Mouse (Mus musculus) MEL-GATA-1-ER (cell line): Measurements from ENCODE around the gene Has1.
A peak's percentile ranks its signal among the peaks of the same experiment; 100 is the strongest.
"Not testable (repeated sequence)": the region's sequence is repeated elsewhere in the genome, so short reads cannot be mapped to it uniquely, and the experiment has no call there.

Experiments used
- DNase-seq: peaks from one replicate; pipeline ENCODE4 v3.0.0-alpha.2; 2012; ENCODE audit warnings: low read depth; ENCODE audit errors: extremely low read depth

The Has1 gene

DNA sequence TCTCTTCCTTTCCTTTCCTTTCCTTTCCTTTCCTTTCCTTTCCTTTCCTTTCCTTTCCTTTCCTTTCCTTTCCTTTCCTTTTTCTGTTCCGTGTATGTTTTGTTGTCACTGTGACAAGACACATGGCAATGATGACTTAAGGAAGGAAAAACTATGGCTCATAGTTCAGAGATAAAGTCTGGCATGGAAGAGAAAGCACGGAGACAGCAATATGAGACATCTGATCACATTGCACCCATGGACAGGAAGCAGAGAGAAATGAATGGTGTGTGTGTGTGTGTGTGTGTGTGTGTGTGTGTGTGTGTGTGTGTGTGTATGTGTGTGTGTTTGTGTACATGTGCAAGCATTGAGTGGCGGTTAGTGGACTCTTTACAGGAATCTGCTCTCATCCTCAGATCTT lies 10.4 kb downstream of the Has1 start:
- not testable (repeated sequence) for DNase-seq

DNA sequence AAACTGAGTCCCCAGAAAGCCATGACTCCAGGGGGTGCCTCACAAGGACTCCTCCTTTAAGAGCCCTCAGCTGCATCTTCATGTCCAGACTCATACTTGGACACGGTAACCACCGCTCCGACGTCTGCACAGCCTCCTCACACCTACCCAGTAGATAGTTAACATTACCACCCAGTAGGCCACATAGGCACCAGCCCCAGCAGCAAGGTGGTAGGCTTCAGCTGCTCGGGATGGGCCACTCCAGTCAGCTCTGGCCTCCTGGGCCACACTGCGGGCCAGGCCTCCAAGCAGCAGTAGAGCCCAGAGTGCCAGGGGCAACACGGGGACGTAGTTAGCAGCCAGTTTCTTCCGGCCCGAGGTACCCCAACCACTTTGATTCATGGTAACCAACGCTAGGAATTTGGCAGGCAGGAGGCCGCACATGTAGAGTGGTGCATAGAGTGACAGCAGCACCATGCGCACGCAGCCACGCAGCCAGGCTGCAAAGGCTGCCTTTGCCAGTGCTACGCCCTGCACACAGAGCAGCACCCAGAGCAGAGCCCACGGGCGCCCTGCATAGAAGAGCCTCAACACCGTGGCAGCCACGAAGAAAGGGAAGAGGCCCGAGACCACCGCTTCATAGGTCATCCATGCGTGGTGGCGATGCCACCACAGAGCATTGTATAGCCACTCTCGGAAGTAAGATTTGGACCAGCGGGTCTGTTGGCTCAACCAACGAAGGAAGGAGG lies 11.3 kb downstream of the Has1 start:
- no peak for DNase-seq

DNA sequence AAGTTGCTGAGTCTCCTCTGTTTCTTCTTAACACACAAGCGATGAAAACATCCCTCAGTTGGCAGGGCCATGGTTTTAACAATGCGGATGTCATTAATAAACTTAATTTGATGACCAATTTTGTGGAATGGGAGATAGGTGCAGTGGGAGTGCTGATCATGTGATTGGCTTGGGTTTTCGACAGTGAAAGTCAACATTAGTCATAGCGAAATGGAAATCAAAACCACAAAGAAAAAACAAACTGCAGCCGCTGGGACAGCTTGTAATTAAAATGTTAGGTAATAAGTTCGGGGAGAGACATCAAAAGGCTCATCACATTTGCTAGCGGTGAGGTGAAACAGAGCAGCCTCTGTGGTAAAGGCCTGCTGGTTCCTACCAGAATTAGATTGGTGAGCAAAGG lies 14.2 kb downstream of the Has1 start:
- DNase-seq = no peak

DNA sequence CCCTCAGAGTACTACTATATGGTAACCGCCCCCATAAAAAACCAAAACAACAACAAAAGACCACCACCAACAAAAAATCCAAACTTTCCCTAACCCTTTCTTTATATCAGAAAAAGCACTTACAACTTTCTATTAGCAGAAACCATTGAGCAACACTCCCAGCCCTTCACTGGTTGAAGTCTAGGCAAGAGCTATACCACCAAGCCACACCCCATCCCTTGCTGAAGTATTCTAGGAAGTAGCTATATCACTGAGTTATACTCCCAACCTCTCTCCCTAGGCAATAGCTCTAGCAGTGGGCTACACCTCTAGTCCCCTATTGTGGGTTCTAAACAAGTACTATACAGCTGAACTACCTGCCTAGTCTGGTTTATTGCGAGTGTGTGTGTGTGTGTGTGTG lies 15.7 kb downstream of the Has1 start:
- no peak for DNase-seq

DNA sequence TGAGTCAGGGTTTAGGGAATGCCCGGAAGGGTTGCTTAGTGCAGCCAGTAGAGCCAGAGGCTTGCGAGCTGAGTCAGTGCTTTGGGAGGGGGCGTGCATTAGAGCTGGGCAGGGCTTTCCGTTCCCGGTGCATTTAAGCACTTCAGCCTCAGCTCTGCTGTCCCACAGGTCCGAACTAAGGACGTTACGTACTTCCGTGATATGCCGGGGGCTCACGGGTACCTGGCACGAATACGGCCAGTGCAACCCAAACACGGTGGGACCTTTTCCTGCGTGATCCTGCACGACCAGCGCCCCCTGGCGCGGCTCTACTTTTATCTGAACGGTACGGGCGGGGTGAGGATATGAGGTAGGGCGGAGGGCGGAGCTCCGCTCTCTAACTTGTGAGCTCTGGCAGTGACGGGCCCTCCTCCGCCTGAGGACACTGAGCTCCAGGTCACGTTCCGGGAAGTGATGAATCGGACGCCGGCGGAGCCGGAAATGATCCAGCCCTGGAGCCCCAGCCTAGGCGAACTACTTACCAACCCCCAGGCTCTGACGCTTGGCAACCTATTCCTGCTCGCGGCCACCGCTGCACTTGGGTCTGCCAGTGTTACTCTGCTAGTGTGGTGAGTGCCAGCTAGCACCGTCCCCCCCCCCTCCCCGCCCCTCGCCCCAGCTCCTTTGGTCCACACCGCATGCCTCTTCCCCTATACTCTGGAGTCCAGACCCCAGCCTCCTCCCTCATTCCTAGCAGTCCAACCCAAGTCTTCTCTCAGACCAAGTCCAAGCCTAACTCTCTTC lies 16.9 kb downstream of the Has1 start:
- DNase-seq = peak; percentile 87

DNA sequence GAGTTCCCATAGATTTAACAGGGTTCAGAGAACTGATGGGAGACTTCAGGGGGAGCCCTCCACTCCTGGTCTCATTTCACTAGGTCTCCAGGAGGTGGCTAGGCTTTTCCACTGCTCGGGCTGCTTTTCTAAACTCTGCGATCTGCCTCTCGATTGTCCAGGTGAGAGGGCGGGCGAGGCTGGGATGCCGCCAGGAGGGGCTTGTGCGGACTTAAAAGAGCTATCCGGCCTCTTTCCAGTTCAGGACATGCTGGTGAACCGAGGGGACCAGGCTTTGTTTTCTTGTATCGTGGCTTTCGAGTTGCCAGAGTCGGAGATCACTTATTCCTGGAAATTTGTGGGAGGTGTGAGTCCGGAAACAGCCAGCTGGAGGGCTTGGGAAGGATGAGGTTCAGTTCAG lies 17.6 kb downstream of the Has1 start:
- DNase-seq = no peak

DNA sequence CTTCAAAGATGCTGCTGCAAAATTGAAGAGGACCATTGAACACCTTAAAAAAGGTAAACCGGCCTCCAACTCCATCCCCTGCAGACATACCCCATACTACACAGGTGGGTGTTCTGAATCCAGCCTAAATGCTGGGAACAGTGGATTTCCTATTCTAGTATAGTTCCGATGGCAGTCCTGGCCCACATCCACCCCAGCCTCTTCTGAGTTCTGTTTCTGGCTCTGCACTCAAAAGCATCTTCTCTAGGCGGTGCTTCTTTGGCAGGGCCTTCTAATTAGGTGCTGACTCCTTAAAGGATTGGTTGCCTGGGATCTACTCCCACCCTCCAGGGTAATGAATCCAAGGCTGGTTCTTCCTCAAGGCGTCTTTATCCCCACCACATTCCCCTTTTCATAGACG lies 18.9 kb downstream of the Has1 start:
- no peak for DNase-seq

DNA sequence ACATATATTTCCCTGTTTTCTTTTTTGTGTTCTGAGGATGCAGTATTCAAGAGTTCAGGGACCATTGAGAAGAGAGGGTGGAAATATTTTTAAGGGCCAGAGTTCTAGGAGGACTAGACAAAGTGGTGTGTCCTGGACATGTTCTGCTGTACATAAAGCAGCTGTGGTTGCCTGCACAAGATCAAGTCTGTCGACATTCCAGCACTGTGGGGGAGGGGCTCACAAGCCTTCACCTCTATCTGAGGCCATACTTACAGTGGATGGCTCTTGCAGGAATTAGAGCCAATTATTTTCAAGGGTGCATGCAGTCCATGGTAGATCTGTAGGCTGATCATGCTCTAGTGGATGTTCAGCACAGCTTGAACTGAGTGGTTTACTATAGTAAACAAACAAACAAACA lies 20.1 kb downstream of the Has1 start:
- DNase-seq = no peak

DNA sequence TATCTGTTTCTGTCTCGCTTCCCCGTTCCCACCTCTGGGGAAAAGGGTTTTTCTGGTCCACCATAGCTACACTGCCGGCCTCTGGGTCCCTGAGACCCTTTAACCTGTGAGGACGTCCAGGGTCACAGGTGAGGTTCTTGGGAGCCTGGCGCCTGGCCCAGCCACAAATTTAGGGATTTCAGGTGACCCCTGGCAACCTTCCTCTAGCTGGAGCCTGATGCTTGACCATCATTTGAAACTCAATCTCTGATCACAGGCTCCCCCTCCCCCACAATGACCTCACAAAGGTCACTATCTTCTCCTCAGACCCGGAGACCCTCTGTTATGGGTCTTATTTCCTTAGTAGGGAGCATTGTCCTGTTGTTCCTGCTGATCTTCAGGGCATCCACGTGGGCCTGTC lies 24.3 kb downstream of the Has1 start:
- no peak for DNase-seq

DNA sequence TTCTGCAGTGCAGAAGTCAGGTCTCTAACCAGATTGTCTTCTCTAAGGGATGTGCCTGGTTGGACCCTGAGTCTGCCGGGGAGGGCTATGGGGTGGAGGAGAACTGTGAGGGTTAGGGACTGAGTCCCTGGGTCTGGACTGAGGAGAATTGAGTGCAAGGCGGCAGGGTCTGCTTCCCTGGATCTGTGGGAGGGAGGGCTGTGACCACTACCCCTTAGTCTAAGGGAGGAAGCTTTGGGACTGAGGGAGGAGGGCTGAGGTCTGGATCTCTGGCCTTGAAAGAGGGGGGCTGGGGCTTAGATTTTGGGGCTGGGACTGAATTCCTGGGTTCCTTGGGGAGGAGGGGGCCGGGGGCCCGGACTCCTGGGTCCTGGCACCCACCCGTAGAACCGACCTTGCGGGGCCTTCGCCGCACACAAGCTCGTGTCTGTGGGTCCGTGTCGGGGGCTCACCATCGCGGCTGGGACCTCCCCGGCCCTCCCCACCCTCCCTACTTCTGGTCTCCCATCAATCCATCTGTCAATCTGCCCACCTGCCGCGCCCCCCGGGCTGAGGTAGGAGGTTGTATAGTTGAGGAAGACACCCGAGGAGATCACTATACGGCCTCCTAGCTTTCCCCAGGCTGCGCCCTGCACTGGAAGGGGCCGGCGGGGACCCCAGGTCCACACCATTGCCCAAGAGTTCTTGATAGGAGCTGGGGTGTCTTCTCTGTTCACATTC lies 25.0 kb downstream of the Has1 start:
- DNase-seq = no peak

DNA sequence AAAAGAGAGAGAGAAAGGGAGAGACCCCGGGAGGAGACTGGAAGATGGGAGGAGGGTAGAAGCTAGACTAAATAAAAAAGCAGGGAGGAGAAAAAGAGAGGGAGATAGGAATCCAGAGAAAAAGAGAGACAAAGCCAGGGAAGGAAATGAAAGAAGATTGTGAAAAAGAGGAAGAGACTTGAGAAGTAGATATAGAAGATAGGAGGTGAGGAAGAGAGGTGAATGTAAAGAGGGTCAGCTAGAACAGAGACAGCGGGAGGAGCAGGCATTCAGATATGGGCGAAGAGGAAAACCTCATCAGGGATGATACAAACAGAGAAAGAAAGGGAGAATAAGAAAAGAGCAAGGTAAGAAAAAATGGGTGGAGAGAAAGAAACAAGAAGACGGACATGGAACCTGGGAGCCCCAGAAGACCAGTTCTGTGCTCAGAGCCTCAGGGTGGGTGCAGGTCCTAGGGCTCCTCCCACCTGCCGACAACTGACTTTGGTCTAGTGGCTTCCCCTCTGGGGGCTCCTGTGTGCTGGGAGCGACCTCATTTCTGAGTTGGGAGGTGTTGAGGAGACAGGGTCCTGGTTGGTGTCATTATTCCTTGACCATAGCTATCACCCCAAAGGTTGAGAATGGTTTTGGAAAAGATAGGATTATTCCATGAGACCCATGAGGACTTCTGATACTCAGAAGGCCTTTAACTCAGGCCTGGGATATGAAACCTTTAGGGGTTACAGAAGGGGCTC lies 25.8 kb downstream of the Has1 start:
- DNase-seq = no peak

DNA sequence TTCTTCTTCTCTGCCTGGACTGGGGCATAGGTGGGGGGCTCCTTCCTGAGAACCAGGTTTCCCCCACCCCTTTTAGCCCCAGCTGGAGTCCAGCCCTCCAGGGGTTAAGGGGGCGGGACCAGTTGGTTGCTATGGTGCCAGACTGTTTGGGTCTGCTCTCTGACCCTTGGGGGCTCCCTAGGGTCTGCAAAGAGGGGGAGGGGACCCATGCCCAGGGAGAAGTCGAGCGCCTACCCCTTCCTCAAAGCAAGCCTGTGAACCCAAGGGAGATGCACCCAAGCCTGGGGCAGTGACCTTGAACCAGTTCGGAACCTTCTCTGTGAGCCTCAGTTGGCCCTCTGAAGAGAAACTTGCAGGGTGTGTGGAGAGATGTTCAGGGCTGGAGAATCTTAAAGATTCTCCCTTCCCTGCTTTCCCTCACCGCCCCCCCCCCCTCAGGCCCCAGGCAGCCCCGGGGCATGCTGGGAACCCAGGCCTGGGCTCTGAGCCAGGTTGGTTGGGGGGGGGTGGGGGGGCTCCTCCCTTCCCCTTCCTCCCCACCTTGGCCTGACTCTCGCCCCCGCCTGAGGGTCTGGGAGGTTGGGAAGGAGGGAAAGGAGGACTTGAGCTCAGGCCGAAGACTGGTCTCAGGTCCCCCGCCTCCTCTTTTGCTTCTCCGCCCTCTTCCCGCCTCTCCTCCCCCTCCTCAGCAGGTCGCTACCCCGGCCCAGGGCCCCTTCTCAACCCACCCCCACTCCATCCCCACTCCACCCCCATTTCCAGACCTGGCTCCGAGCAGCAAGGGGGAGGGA lies 26.6 kb downstream of the Has1 start:
- no peak for DNase-seq

DNA sequence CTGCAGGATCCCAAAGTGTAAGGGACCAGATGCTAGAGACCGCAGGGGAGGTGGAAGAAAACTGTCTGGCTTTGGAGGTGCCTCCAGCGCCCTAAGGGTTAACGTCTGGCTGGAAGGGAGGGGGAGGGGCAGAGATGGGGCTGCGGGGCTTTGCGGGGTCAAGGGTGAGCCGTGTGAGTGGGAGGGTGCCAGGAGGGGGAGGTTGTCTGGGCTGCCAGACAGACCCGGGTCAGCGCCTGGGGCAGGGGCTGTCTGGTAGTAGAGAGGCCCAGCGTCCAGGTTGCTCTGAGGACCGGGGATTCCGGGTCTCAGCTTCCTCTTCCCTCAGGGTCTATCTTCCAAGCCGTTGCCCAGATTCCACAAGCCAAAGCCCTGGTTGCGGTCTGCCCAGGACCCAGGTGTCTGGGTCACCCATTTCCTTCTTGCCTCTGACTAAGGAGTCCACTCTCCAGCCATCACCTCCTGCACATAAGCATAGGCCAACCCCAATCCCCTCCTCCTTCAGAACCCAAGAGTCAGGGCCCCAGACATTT lies 27.3 kb downstream of the Has1 start:
- no peak for DNase-seq

DNA sequence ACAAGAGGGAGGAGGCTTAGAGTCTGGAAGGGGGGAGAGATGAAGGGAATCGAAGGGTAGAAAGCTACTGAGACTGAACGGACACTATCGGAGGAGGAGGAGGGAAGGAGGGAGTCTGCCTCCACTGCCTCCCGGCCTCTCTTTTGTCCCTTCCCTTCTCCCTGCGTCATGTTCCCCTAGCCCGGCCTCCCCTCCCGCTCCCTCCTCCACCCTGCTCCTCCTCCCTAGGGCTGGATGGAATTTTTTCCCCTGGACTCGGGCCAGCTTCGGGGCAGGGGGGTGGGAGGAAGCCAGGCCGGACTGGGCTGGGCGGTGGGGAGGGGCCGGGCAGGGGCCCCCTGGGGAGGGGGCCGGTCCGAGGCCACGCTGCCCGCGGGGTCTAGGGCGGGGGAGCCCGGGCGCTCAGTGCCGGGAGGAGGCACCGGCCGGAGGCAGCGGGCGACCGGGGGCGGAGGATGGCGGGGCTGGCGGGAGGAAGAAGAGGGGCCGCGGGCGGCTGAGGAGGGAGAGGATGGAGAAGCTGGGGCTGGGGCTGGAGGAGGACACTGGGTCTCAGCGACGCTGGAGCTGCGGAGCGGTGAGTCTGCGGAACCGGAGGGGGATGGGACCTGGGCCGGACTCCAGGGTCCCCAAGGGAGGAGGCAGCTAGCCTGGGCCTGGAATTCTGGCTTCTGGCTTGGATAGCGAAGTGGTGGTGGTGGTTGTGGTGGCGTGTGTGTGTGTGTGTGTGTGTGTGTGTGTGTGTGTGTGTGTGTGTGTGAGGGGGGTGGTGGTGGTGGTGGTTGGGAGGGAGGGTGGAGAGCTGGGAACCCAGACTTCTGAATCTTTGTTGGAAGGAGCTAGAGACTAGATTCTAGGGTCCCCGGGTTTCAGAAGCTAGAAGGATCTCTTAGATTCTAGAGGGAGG lies 28.0 kb downstream of the Has1 start, which contains the start of gene Spaca6:
Gene Spaca6, plus strand, starts transcription at position 408 of the 907 bp plus-strand sequence.
- no peak for DNase-seq

DNA sequence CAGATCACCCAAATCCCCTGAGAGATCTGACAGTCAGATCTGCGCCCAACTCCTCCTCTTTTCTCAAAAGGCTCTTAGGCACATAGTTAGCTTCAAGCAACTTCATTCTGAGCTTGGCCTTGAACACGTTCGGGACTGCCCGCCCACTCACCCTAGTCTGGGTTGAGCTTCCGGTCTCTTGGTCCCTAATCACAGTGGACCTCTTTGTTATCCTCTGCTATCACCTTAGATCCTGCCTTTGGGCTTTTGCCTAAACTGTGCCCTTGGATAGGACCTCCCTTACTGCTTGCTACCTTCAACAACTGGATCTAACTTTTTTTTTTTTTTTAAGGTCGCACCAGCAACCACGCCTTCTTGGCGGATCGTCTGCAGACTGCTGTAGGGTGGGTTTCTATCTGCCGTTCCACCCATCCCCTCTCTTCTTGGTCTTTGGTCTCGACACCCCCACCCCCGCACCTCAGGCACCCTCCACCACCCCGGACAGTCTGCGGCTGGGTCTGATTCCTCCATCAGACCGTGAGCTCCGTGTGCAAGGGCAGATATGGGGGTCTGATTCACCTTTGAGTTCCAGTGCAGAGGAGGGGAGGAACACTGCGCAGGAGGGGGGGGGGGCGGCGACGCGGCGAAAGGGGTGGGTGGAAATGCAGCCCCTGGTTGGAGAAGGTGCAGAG lies 28.9 kb downstream of the Has1 start:
- DNase-seq = no peak

DNA sequence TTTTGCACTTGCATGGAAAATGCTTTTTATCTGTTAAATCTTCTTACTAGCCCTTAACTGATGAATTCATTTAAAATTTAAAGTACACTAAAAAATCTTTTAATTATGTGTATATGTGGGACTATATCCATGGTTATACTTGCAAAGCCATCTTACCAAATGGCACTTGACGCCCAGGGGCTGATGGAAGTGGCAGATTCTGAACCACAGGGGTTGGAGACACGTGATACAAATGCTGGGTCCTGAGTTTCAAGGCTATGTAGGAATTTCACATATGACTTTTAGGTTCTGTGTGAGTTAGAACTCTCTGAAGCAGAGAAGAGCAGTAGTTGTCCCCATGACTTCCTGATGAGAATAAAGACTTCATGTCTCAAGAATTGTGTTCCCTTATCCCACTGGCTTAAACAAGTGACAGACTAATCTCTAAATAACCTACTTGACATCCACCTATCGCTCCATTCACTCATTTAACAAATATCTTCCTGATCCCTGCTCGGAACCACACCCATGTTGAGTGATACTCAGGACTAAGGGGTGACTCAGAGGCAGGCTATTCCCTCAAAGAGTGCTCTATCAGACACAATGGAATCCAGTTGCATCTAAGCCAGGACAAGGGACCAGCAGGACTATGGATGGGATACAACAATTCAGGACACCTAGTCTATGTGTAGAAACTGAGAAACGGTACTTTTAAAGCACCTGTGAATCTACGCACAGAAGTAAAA lies 31.2 kb downstream of the Has1 start:
- no peak for DNase-seq

DNA sequence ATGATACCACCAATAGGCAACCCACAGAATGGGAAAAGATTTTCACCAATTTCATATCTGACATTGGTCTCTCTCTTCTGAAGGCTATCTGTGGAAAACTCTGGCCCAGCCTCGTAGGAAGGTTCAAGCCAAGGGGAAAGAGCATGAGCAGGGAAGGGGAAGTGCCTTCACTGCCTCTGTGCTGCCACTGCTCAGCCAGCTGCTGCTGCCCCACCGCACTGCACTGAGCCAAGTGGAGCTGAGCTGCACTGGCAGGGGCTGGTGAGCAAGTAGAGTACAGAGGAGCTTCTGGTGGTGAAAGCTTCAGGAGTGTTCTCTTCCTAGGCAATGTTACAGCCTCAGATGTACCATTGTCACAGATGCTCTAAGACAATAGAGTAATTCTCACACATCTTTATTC lies 59.5 kb downstream of the Has1 start:
- DNase-seq = no peak
